Mouse (Mus musculus) lung, adult 10 weeks (tissue): ENCODE measurements around the gene Gsg1l. TPM values are rescaled to one million over a fixed set of nuclear protein-coding genes. Genes with fewer than 3 reads are reported as not detected.

Source experiments
- polyA plus RNA-seq: library from polyadenylated mRNA; stranded (reverse); fragments of 350-450 nt; fragmentation: Illumina TruSeq; extraction: RNeasy Lipid Tissue Mini Kit (QIAGEN cat#74804); gene quantifications from one replicate; pipeline ENCODE4 v1.2.3, GENCODE M21; 2014; ENCODE audit warnings: low read depth, low replicate concordance; ENCODE audit not compliant: insufficient read depth

The Gsg1l gene
- 1.5 TPM for polyA plus RNA-seq

DNA sequence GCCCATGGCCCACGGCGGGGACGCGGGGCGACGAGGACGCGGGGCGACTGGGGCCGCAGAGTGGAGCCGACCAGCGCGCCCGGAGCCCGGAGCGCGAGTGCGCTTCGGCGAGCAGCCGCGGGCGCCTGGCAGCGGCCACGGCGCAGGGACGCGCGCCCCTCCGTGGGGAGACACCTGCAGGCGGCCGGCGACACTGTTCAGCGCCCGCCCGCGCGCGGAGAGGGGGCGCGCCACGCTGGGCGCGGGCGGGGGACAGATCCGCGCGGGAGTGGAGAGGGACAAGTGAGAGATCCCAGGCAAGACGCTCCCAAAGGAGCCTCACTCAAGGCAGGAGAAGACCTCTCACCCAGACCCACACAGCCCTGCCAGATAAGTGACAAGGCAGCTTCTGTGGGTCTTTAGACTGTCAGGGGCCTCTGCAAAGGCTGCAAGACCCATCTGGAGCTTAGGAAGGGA lies at the start of gene Gsg1l:
Gene Gsg1l (minus strand): TSS at position 126 of the 456 bp plus-strand sequence.

Other genes with a start within 250 kb of the Gsg1l start
- gene Xpo6, start 118.1 kb upstream of the Gsg1l start, polyA plus RNA-seq, result 34.7 TPM
- gene Sbk1, start 190.2 kb upstream of the Gsg1l start, polyA plus RNA-seq, result 7.7 TPM